Mouse (Mus musculus) cortical plate, adult 2 months (tissue): ENCODE data around the gene Ssx2ip.
"Not testable (repeated sequence)": the region's sequence is repeated elsewhere in the genome, so short reads cannot be mapped to it uniquely, and the experiment has no call there.

Experiments used
- CTCF ChIP-seq: fragments of 200-500 bp; IDR thresholded peaks from 2 replicates; pipeline ENCODE4 v1.5.1; 2011; ENCODE audit warnings: mild to moderate bottlenecking, control low read depth, low read length; ENCODE audit not compliant: insufficient read depth; ENCODE audit errors: extremely low read depth
- POLR2A ChIP-seq: fragments of 200-500 bp; IDR thresholded peaks from 2 replicates; pipeline ENCODE4 v1.6.1; 2011; ENCODE audit warnings: mild to moderate bottlenecking, low read length, control low read depth; ENCODE audit not compliant: insufficient read depth; ENCODE audit errors: extremely low read depth

- TF ChIP-seq CTCF, POLR2A: not testable (repeated sequence)
Observed at GRCm38 (mm10) chr3:146433063-146433462, 28.6 kb downstream of the Ssx2ip start.
